Mouse (Mus musculus) heart, postnatal 10 days (tissue): ENCODE measurements at regions not wholly inside any gene's neighbourhood (a gene's known extent, or its start where the extent isn't known, plus 50 kb on each side); places are given as distances from the start of the nearest gene placed in this dataset.

Experiments used
- DNase-seq, 2 experiments: peaks; one replicate each; pipeline ENCODE4 v3.0.0; 2021
- intact Hi-C: fragments of 180-260 bp; cut with DNase I; formaldehyde crosslinking; loops from one replicate; pipeline ENCODE4 v1.15.1; 2025

- intact Hi-C loops = no loop called here
Measured at GRCm38 (mm10) chr13:115316681-115317080, 214.9 kb upstream of the Itga1 start.

GRCm38 (mm10) chr13:115308586-115308985 is 206.8 kb upstream of the Itga1 start:
- DNase-seq = no peak
- intact Hi-C loops = no loop called here

More at GRCm38 (mm10) chr13:115316681-115317080, 214.9 kb upstream of the Itga1 start:
- DNase-seq = no peak

- intact Hi-C loops = loop anchor here (2.0 kb wide), 1 partner anchor 1427 kb away; no protein-coding TSS in a partner anchor
- peak; percentile 3 to 4 for DNase-seq
Measured at GRCm38 (mm10) chr13:115287371-115287770, 185.6 kb upstream of the Itga1 start.

- intact Hi-C loops = no loop called here
- no peak for DNase-seq
Measured at GRCm38 (mm10) chr13:115266164-115266563, 164.4 kb upstream of the Itga1 start.

GRCm38 (mm10) chr13:115257345-115257744 is 155.6 kb upstream of the Itga1 start:
- intact Hi-C loops = no loop called here
- no peak for DNase-seq

- intact Hi-C loops = no loop called here
- DNase-seq = no peak
Measured at GRCm38 (mm10) chr13:115252541-115252940, 150.8 kb upstream of the Itga1 start.

- DNase-seq = no peak
- intact Hi-C loops = loop anchor here (5.0 kb wide), 1 partner anchor 1080 kb away; no protein-coding TSS in a partner anchor
Measured at GRCm38 (mm10) chr13:115231981-115232380, 130.2 kb upstream of the Itga1 start.

GRCm38 (mm10) chr13:115230494-115230893 is 128.7 kb upstream of the Itga1 start:
- DNase-seq = peak; percentile 63 to 78
- intact Hi-C loops = loop anchor here (1.0 to 5.0 kb wide), 2 partner anchors 1082 to 1482 kb away; no protein-coding TSS in a partner anchor

- intact Hi-C loops = loop anchor here (10.0 kb wide), 1 partner anchor 392 kb away; no protein-coding TSS in a partner anchor
- DNase-seq = no peak
Measured at GRCm38 (mm10) chr13:115226824-115227223, 125.1 kb upstream of the Itga1 start.

GRCm38 (mm10) chr13:115219701-115220100 is 117.9 kb upstream of the Itga1 start:
- intact Hi-C loops = loop anchor here (5.0 to 10.0 kb wide), 3 partner anchors 117 to 385 kb away; partner anchors contain the start of genes Gm49395 and Itga1
- no peak for DNase-seq

GRCm38 (mm10) chr13:115211285-115211684 is 109.5 kb upstream of the Itga1 start:
- intact Hi-C loops = loop anchor here (5.0 kb wide), 1 partner anchor 204 kb away; no protein-coding TSS in a partner anchor
- no peak for DNase-seq

- intact Hi-C loops = loop anchor here (5.0 kb wide), 1 partner anchor 203 kb away; no protein-coding TSS in a partner anchor
- no peak for DNase-seq
Measured at GRCm38 (mm10) chr13:115210643-115211208, 109.0 kb upstream of the Itga1 start.

GRCm38 (mm10) chr13:115209402-115210192 is 107.8 kb upstream of the Itga1 start:
- intact Hi-C loops = loop anchor here (5.0 kb wide), 1 partner anchor 202 kb away; no protein-coding TSS in a partner anchor
- no peak for DNase-seq

GRCm38 (mm10) chr13:115206723-115207122 is 105.0 kb upstream of the Itga1 start:
- DNase-seq = no peak
- intact Hi-C loops = no loop called here

GRCm38 (mm10) chr13:115199166-115199565 is 97.4 kb upstream of the Itga1 start:
- DNase-seq = peak; percentile 37 to 40
- intact Hi-C loops = no loop called here

- peak; percentile 38 to 48 for DNase-seq
- intact Hi-C loops = loop anchor here (5.0 kb wide), 1 partner anchor 36 kb away; no protein-coding TSS in a partner anchor
Measured at GRCm38 (mm10) chr13:115188066-115188465, 86.3 kb upstream of the Itga1 start.

GRCm38 (mm10) chr13:115187356-115187755 is 85.6 kb upstream of the Itga1 start:
- intact Hi-C loops = loop anchor here (5.0 kb wide), 1 partner anchor 35 kb away; no protein-coding TSS in a partner anchor
- DNase-seq = no peak

- DNase-seq = no peak
- intact Hi-C loops = no loop called here
Measured at GRCm38 (mm10) chr13:115182211-115182870, 80.6 kb upstream of the Itga1 start.

GRCm38 (mm10) chr13:115178175-115178917 is 76.6 kb upstream of the Itga1 start:
- DNase-seq = no peak
- intact Hi-C loops = no loop called here
